Mouse (Mus musculus) spleen, adult 2 months (tissue): ENCODE results near the gene Eml4.

Experiments used
- CTCF ChIP-seq: fragments of 200-500 bp; IDR thresholded peaks from 2 replicates; pipeline ENCODE4 v1.5.1; 2011; ENCODE audit warnings: mild to moderate bottlenecking, inconsistent platforms; ENCODE audit not compliant: insufficient read depth, insufficient read length, insufficient replicate concordance; ENCODE audit errors: extremely low read depth
- POLR2A ChIP-seq: fragments of 200-500 bp; IDR thresholded peaks from 2 replicates; pipeline ENCODE4 v1.6.1; 2011; ENCODE audit warnings: low read depth, low read length, inconsistent platforms

DNA sequence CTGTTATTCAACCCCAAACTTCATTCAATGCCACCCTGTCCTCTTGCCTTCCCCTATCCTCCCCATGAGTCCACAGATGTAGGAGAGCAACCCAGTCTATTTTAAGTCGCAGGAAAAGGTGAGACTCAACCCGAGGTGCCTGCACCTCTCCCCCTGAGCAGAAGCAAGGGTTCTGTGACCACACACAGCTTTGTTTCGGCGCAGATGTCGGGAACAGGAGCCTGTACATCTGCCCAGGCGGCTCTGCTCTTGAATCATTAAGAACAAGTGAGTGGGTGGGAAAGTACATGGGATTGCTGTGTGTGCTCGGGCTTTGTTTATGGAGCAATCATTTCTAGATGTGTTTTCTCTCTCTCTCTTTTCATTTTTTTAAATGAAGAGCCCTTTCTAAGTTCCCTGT is 174.0 kb downstream of the Eml4 start:
- TF ChIP-seq POLR2A (no peak), CTCF (no peak)
